Mouse (Mus musculus) left cerebral cortex, adult 11 months (tissue): ENCODE measurements around the gene Nol8.

Experiments
- DNase-seq: peaks from one replicate; pipeline ENCODE4 v3.0.0; 2022; ENCODE audit warnings: low spot score

Nol8 gene

GRCm38 (mm10) chr13:49652481-49653179, at the start of gene Nol8, which contains the start of gene Cenpp:
TSS of gene Nol8 (plus strand) at chr13:49653078.
TSS of gene Cenpp (minus strand) at chr13:49652785.
- peak; percentile 98 for DNase-seq

- no peak for DNase-seq
Observed at GRCm38 (mm10) chr13:49603603-49604002, 49.3 kb upstream of the Nol8 start.

GRCm38 (mm10) chr13:49607714-49608113, 45.2 kb upstream of the Nol8 start, which contains the start of gene Ogn:
TSS of gene Ogn (plus strand) at chr13:49608046.
- DNase-seq = no peak

- no peak for DNase-seq
Observed at GRCm38 (mm10) chr13:49608589-49609322, 44.1 kb upstream of the Nol8 start.

GRCm38 (mm10) chr13:49617021-49617420, 35.9 kb upstream of the Nol8 start:
- DNase-seq = no peak

- DNase-seq = no peak
Observed at GRCm38 (mm10) chr13:49618365-49618764, 34.5 kb upstream of the Nol8 start.

GRCm38 (mm10) chr13:49623216-49623615, 29.7 kb upstream of the Nol8 start:
- no peak for DNase-seq

- DNase-seq = no peak
Observed at GRCm38 (mm10) chr13:49628167-49628566, 24.7 kb upstream of the Nol8 start.

GRCm38 (mm10) chr13:49629076-49629475, 23.8 kb upstream of the Nol8 start:
- no peak for DNase-seq

- no peak for DNase-seq
Observed at GRCm38 (mm10) chr13:49639965-49640364, 12.9 kb upstream of the Nol8 start.

- DNase-seq = no peak
Observed at GRCm38 (mm10) chr13:49642650-49643049, 10.2 kb upstream of the Nol8 start.

- DNase-seq = no peak
Observed at GRCm38 (mm10) chr13:49643669-49644362, 9.1 kb upstream of the Nol8 start.

- DNase-seq = peak; percentile 48
Observed at GRCm38 (mm10) chr13:49644731-49645529, 7.9 kb upstream of the Nol8 start.

GRCm38 (mm10) chr13:49646019-49646418, 6.9 kb upstream of the Nol8 start:
- no peak for DNase-seq

- DNase-seq = no peak
Observed at GRCm38 (mm10) chr13:49651136-49651535, 1.7 kb upstream of the Nol8 start.

GRCm38 (mm10) chr13:49651781-49652351, 1.0 kb upstream of the Nol8 start:
- no peak for DNase-seq

- DNase-seq = no peak
Observed at GRCm38 (mm10) chr13:49653180-49653541, 283 bp downstream of the Nol8 start.

- no peak for DNase-seq
Observed at GRCm38 (mm10) chr13:49677793-49678192, 24.9 kb downstream of the Nol8 start.

- DNase-seq = peak; percentile 99
Observed at GRCm38 (mm10) chr13:49681351-49682232, 28.7 kb downstream of the Nol8 start, which contains the start of gene Iars. TSS of gene Iars (plus strand) at chr13:49682100.

- DNase-seq = peak; percentile 11
Observed at GRCm38 (mm10) chr13:49682233-49682846, 29.5 kb downstream of the Nol8 start.
